Mouse (Mus musculus) liver, embryonic 13.5 days (tissue): Measurements from ENCODE around the gene Adora2a. TPM values are rescaled to one million over a fixed set of nuclear protein-coding genes. Genes with fewer than 3 reads are reported as not detected.

ENCODE experiments used
- ATAC-seq: fragments of 200-750 bp; cut with Nextera tagmentation; 2 replicates; pipeline ENCODE4 v1.8.0; 2017; ENCODE audit warnings: low read depth, mild to moderate bottlenecking, moderate number of reproducible peaks, moderate library complexity
- DNase-seq: peaks from one replicate; pipeline ENCODE4 v3.0.0; 2022
- H3K27ac ChIP-seq: fragments of 300-500 bp; sonication (generic); 2 replicates; pipeline ENCODE4 v1.5.1; 2015; ENCODE audit warnings: moderate library complexity, mild to moderate bottlenecking, inconsistent platforms
- H3K27me3 ChIP-seq: fragments of 300-500 bp; sonication (generic); 2 replicates; pipeline ENCODE4 v1.6.1; 2015; ENCODE audit warnings: mild to moderate bottlenecking, inconsistent platforms
- H3K36me3 ChIP-seq: fragments of 300-500 bp; sonication (generic); 2 replicates; pipeline ENCODE4 v1.6.1; 2015; ENCODE audit warnings: mild to moderate bottlenecking, inconsistent platforms
- H3K4me1 ChIP-seq: fragments of 300-500 bp; sonication (generic); replicated peaks from 2 replicates; pipeline ENCODE4 v1.6.1; 2015; ENCODE audit warnings: inconsistent platforms
- H3K4me2 ChIP-seq: fragments of 300-500 bp; sonication (generic); 2 replicates; pipeline ENCODE4 v1.6.1; 2015; ENCODE audit warnings: inconsistent platforms, mild to moderate bottlenecking, moderate library complexity
- H3K4me3 ChIP-seq: fragments of 300-500 bp; sonication (generic); replicated peaks from 2 replicates; pipeline ENCODE4 v1.5.1; 2015; ENCODE audit warnings: mild to moderate bottlenecking, inconsistent platforms
- H3K9ac ChIP-seq: fragments of 300-500 bp; sonication (generic); 2 replicates; pipeline ENCODE4 v1.6.1; 2015; ENCODE audit warnings: mild to moderate bottlenecking, inconsistent platforms
- H3K9me3 ChIP-seq: fragments of 300-500 bp; sonication (generic); replicated peaks from 2 replicates; pipeline ENCODE4 v1.6.1; 2016; ENCODE audit warnings: inconsistent platforms
- WGBS: fragments of 180-500 bp; shearing (Covaris S2); methylation state at CpG from one replicate; pipeline ENCODE4 v1.1.7; 2015; ENCODE audit not compliant: insufficient replicate concordance; 5-methylcytosine and 5-hydroxymethylcytosine counted together
- polyA plus RNA-seq: library from polyadenylated mRNA; unstranded; fragments of >200 nt; fragmentation: Nextera tagmentation; extraction: Ambion mirVana; gene quantifications from 2 replicates; pipeline ENCODE4 v1.2.1, GENCODE M21; 2015

Gene Adora2a
- polyA plus RNA-seq, 1 experiment from 2014 or later = 1.7 TPM

GRCm38 (mm10) chr10:75312361-75312760 lies 4.3 kb upstream of the Adora2a start:
- ATAC-seq (no peak), DNase-seq (no peak)
- Histone ChIP-seq H3K27ac (no peak overlapping the region), H3K4me3 (no peak overlapping the region), H3K9me3 (no peaks in the 10 kb centered on the region), H3K27me3 (peaks cover 14% of the 10 kb centered on the region), H3K4me2 (no peak overlapping the region), H3K36me3 (peaks cover 33% of the 10 kb centered on the region), H3K4me1 (peaks cover 43% of the 10 kb centered on the region), H3K9ac (peak overlapping the region; percentile 2; the same call in 1 of the 2 replicates)
- 56% methylated on average over 7 of the region's 7 CpGs for WGBS

- Histone ChIP-seq H3K9me3 (no peaks in the 10 kb centered on the region), H3K9ac (no peak overlapping the region), H3K4me1 (peaks cover 46% of the 10 kb centered on the region), H3K36me3 (peaks cover 12% of the 10 kb centered on the region), H3K27me3 (peaks cover 34% of the 10 kb centered on the region), H3K4me3 (no peak overlapping the region), H3K27ac (no peak overlapping the region), H3K4me2 (no peak overlapping the region)
- WGBS = 63% methylated on average over 6 of the region's 6 CpGs
- ATAC-seq (no peak), DNase-seq (no peak)
These were observed 2.3 kb upstream of the Adora2a start for GRCm38 (mm10) chr10:75314190-75314980.

- H3K36me3 ChIP-seq = no peaks in the 10 kb centered on the region; the same call in 1 of the 2 replicates
- H3K27ac ChIP-seq = no peak overlapping the region
- H3K4me2 ChIP-seq = no peak overlapping the region
- peaks cover 41% of the 10 kb centered on the region for H3K27me3 ChIP-seq
- H3K4me3 ChIP-seq = no peak overlapping the region
- peaks cover 46% of the 10 kb centered on the region for H3K4me1 ChIP-seq
- no peak overlapping the region for H3K9ac ChIP-seq
- no peaks in the 10 kb centered on the region for H3K9me3 ChIP-seq
- no peak for DNase-seq
- 68% methylated on average over 8 of the region's 8 CpGs for WGBS
- no peak for ATAC-seq
These were observed 921 bp upstream of the Adora2a start for GRCm38 (mm10) chr10:75315756-75316155.

GRCm38 (mm10) chr10:75316472-75316871 lies 205 bp upstream of the Adora2a start:
- ATAC-seq (peak; percentile 21; the same call in 1 of the 2 replicates), DNase-seq (no peak)
- 8% methylated on average over 9 of the region's 9 CpGs for WGBS
- Histone ChIP-seq H3K9me3 (no peaks in the 10 kb centered on the region), H3K27ac (no peak overlapping the region), H3K36me3 (no peaks in the 10 kb centered on the region; the same call in 1 of the 2 replicates), H3K4me2 (peak overlapping the region; percentile 71), H3K27me3 (peaks cover 41% of the 10 kb centered on the region), H3K9ac (peak overlapping the region; percentile 56; the same call in 1 of the 2 replicates), H3K4me3 (peak overlapping the region; percentile 59), H3K4me1 (peaks cover 46% of the 10 kb centered on the region)

GRCm38 (mm10) chr10:75316908-75317761 lies 458 bp downstream of the Adora2a start:
- H3K9me3 ChIP-seq = no peaks in the 10 kb centered on the region
- WGBS = under 1% methylated on average over 74 of the region's 81 CpGs
- peak overlapping the region; percentile 71 for H3K4me2 ChIP-seq
- ATAC-seq = peak; percentile 41; the same call in 1 of the 2 replicates
- H3K4me3 ChIP-seq = peak overlapping the region; percentile 59
- no peak for DNase-seq
- H3K9ac ChIP-seq = peak overlapping the region; percentile 56
- H3K4me1 ChIP-seq = peaks cover 46% of the 10 kb centered on the region
- H3K27me3 ChIP-seq = peaks cover 41% of the 10 kb centered on the region
- H3K27ac ChIP-seq = no peak overlapping the region; the same call in 1 of the 2 replicates
- H3K36me3 ChIP-seq = no peaks in the 10 kb centered on the region

- H3K27me3 ChIP-seq = peaks cover 41% of the 10 kb centered on the region
- DNase-seq (no peak), ATAC-seq (no peak)
- WGBS = 57% methylated on average over 6 of the region's 6 CpGs
- peak overlapping the region; percentile 59 for H3K4me3 ChIP-seq
- peak overlapping the region; percentile 56; the same call in 1 of the 2 replicates for H3K9ac ChIP-seq
- no peak overlapping the region for H3K27ac ChIP-seq
- H3K4me1 ChIP-seq = peaks cover 37% of the 10 kb centered on the region
- H3K9me3 ChIP-seq = no peaks in the 10 kb centered on the region
- H3K4me2 ChIP-seq = peak overlapping the region; percentile 71
- no peaks in the 10 kb centered on the region for H3K36me3 ChIP-seq
These were observed 1.5 kb downstream of the Adora2a start for GRCm38 (mm10) chr10:75318206-75318605.

- Histone ChIP-seq H3K9me3 (no peaks in the 10 kb centered on the region), H3K27me3 (peaks cover 41% of the 10 kb centered on the region), H3K4me3 (no peak overlapping the region), H3K36me3 (no peaks in the 10 kb centered on the region), H3K4me2 (no peak overlapping the region), H3K27ac (no peak overlapping the region), H3K4me1 (peaks cover 19% of the 10 kb centered on the region), H3K9ac (no peak overlapping the region)
- ATAC-seq (no peak; the same call in 1 of the 2 replicates), DNase-seq (no peak)
- WGBS = 13% methylated on average over 4 of the region's 4 CpGs
These were observed 3.6 kb downstream of the Adora2a start for GRCm38 (mm10) chr10:75320321-75320720.

- Histone ChIP-seq H3K9ac (no peak overlapping the region), H3K27ac (no peak overlapping the region), H3K27me3 (peaks cover 21% of the 10 kb centered on the region), H3K36me3 (peaks cover 4% of the 10 kb centered on the region; the same call in 1 of the 2 replicates), H3K4me3 (no peak overlapping the region), H3K4me1 (peaks cover 20% of the 10 kb centered on the region; the same call in 1 of the 2 replicates), H3K4me2 (no peak overlapping the region), H3K9me3 (no peaks in the 10 kb centered on the region)
- no peak for ATAC-seq
- 65% methylated on average over 6 of the region's 6 CpGs for WGBS
- DNase-seq = no peak
These were observed 6.3 kb downstream of the Adora2a start for GRCm38 (mm10) chr10:75322966-75323365.

GRCm38 (mm10) chr10:75323986-75324385 lies 7.3 kb downstream of the Adora2a start:
- Histone ChIP-seq H3K4me1 (peaks cover 27% of the 10 kb centered on the region), H3K36me3 (peaks cover 4% of the 10 kb centered on the region; the same call in 1 of the 2 replicates), H3K9ac (no peak overlapping the region), H3K4me2 (no peak overlapping the region), H3K27ac (no peak overlapping the region), H3K4me3 (no peak overlapping the region), H3K9me3 (no peaks in the 10 kb centered on the region), H3K27me3 (peaks cover 10% of the 10 kb centered on the region; the same call in 1 of the 2 replicates)
- ATAC-seq (no peak), DNase-seq (no peak)
- 61% methylated on average over 8 of the region's 8 CpGs for WGBS

GRCm38 (mm10) chr10:75324391-75324790 lies 7.7 kb downstream of the Adora2a start:
- H3K9ac ChIP-seq = no peak overlapping the region
- peaks cover 4% of the 10 kb centered on the region; the same call in 1 of the 2 replicates for H3K36me3 ChIP-seq
- DNase-seq (no peak), ATAC-seq (no peak)
- H3K4me2 ChIP-seq = no peak overlapping the region
- peaks cover 27% of the 10 kb centered on the region for H3K4me1 ChIP-seq
- no peak overlapping the region for H3K4me3 ChIP-seq
- 30% methylated on average over 10 of the region's 10 CpGs for WGBS
- no peak overlapping the region for H3K27ac ChIP-seq
- H3K27me3 ChIP-seq = peaks cover 7% of the 10 kb centered on the region; the same call in 1 of the 2 replicates
- no peaks in the 10 kb centered on the region for H3K9me3 ChIP-seq

- H3K4me1 ChIP-seq = peaks cover 27% of the 10 kb centered on the region
- 83% methylated on average over 23 of the region's 23 CpGs for WGBS
- DNase-seq (no peak), ATAC-seq (no peak)
- H3K27ac ChIP-seq = no peak overlapping the region
- H3K4me2 ChIP-seq = no peak overlapping the region
- no peak overlapping the region for H3K9ac ChIP-seq
- H3K36me3 ChIP-seq = peaks cover 4% of the 10 kb centered on the region; the same call in 1 of the 2 replicates
- H3K9me3 ChIP-seq = no peaks in the 10 kb centered on the region
- no peak overlapping the region for H3K4me3 ChIP-seq
- H3K27me3 ChIP-seq = no peaks in the 10 kb centered on the region
These were observed 9.1 kb downstream of the Adora2a start for GRCm38 (mm10) chr10:75325821-75326220.
